Mouse (Mus musculus): ENCODE results near the gene Gm20547.
A peak's percentile ranks its signal among the peaks of the same experiment; 100 is the strongest.

The Gm20547 gene

DNA sequence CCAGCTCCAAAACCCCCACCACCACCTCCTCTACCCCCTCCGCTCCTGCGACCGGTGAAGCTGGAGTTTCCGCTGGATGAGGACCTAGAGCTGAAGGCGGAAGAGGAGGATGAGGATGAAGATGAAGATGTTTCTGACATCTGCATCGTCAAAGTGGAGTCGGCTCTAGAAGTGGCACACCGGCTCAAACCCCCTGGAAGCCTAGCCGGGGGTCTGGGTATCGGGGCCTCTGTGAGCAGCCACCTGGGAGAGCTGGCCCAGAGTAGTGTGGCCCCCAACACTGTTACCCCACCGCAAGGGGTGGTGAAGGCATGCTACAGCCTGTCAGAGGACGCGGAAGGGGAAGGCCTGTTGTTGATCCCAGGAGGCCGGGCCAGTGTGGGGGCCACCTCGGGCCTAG is 13.9 kb upstream of the Gm20547 start:
- DNase-seq (ENCODE audit: low spot score) = no peak

GRCm38 (mm10) chr17:34894801-34895530 is 13.1 kb upstream of the Gm20547 start:
- peak; percentile 63 for DNase-seq (ENCODE audit: low spot score)

GRCm38 (mm10) chr17:34894074-34894597 is 12.3 kb upstream of the Gm20547 start:
- DNase-seq (ENCODE audit: low spot score) = peak; percentile 90

DNA sequence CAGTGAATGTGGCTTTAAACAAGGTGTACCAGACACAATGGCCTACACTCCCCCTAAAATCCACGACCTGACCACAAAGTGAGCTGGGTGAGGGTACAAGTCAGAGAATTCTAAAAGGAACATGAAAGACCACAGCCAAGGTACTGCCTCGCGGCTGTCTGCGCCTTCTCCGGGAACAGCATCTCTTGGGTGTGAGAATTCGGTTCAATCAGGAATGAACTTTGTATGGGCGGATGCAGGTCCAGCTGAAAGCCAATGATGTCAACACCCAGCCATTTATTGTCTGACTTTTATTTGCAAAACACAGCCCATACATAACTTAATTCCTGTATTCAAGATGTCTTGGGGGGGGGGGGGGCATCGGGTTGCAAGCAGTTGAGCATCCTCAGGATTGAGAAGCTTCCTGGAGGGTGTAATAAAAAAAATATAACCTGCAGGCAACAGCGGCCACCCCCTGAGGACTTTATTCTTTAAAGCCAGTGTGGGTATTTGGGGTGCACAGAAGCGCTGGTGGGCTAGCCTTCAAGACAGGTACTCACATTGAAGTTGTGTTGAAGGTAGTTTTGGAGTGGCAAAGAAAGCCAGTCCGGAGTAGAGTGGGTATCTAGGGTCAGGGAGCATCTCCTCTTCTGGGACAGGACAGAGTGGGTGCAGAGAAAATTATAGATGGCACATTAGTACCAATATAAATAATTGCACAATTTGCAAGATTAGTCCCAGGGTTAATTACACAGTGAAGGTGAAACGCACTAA is 11.4 kb upstream of the Gm20547 start:
- DNase-seq (ENCODE audit: low spot score) = no peak

- DNase-seq (ENCODE audit: low spot score) = no peak
These were observed 9.5 kb upstream of the Gm20547 start for GRCm38 (mm10) chr17:34891377-34891776.

DNA sequence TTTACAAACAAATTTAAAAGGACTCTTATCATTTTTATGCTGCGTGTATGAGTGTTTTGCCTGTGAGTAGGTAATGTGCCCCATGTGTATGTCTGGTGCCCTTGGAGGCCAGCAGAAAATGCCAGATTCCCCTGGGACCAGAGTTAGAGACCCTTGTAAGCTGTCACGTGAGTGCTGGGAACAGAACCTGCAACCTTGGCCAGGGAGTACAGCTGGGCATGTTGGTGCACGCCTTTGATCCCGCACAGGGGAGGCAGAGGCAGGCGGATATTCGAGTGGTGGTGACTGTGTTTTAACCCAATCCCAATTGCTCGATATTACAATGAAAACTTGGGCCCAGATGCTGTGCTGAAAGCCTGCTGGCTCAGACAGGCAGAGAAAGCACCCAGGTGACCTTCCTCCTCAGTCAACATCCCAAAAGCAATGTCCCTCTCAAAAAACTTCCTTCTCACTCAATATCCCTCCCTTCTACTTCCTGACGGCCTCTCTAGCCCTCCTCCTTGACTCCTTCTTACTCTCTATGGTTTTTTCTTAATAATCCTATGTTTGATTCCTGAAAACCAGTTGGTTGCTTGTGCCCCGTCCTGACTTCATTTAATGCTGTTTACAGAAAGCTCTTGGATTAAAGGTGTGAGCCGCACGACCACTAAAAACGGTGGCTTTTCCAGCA is 8.4 kb upstream of the Gm20547 start:
- DNase-seq (ENCODE audit: low spot score) = no peak

DNA sequence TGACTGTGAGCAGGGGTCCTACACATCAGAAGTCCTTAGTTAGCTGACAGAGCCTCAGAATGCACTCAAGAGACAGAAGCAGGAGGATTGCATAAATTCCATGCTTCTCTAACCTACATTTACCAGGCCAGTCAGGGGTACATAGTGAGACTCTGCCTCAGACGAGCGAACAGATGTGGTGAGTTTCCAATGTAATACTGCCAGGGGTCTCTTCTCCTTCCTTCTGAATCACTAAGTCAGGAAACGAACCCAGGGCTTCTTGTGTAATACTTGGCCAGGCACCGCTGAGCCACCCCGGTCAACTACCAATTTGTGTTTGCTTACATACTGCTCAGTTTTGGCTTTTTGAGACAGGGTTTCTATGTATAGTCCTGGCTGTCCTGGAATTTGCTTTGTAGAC is 6.1 kb upstream of the Gm20547 start:
- DNase-seq (ENCODE audit: low spot score) = no peak

- DNase-seq (ENCODE audit: low spot score) = no peak
These were observed 3.8 kb upstream of the Gm20547 start for GRCm38 (mm10) chr17:34885615-34886014.

GRCm38 (mm10) chr17:34884704-34885103 is 2.9 kb upstream of the Gm20547 start:
- no peak for DNase-seq (ENCODE audit: low spot score)

DNA sequence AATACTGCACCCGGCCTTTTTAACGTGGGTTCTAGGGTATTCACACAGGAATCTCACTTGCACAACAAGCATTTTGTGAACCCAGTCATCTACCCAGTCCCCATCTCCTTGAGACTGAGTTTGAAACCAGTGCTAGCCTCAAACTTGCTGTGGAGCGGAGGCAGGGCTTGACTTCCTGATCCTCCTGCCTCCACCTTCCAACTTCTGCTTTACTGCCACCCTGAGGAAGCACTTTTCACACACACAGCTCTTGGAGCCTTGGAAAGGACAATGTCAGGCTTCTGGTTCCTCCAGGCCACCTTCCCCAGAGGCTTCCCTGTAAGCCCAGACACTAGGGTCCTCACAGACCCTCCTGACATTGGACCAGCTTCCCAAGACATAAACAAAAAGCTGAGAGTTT is 1.5 kb upstream of the Gm20547 start:
- DNase-seq (ENCODE audit: low spot score) = no peak

DNA sequence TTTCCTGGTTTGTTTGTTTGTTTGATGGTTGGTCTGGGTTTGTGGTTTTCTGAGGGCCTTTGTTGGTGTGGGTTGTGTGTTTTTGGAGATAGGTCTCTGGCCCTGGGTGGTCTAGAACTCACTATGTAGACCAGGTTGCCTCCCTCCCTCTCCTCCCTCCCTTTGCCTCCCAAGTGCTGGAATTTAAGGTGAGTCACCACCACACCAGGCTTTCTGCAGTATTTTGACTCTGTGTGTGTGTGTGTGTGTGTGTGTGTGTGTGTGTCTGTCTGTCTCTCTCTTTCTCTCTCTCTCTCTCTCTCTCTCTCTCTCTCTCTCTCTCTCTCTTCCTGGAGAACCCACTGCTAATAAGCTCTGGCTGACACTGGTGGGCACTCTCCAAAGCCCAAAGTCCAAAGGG is 676 bp downstream of the Gm20547 start:
- no peak for DNase-seq (ENCODE audit: low spot score)

- no peak for DNase-seq (ENCODE audit: low spot score)
These were observed 2.4 kb downstream of the Gm20547 start, which contains the start of gene Zbtb12 for GRCm38 (mm10) chr17:34879336-34879879. Gene Zbtb12 (plus strand): TSS chr17:34879483.

DNA sequence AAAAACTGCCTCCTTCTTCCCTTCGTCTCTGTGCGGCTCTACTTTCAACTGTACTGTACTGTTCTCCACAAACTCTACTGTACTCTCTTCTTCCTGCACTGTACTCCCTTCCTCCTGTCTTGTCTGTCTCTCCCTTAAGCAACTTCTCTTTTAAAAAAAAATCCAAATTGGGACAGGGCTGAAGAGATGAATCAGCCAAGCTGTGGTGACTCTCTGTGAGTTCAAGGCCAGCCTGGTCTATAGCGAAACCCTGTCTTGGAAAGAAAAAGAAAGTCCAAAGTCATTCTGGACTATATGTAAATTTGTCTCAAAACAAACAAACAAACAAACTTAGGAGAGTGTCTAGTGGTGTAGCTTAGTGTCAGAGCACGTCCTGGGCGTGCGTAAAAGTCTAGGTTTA is 7.5 kb downstream of the Gm20547 start:
- DNase-seq (ENCODE audit: low spot score) = no peak

- DNase-seq (ENCODE audit: low spot score) = no peak
These were observed 15.9 kb downstream of the Gm20547 start for GRCm38 (mm10) chr17:34865981-34866380.

DNA sequence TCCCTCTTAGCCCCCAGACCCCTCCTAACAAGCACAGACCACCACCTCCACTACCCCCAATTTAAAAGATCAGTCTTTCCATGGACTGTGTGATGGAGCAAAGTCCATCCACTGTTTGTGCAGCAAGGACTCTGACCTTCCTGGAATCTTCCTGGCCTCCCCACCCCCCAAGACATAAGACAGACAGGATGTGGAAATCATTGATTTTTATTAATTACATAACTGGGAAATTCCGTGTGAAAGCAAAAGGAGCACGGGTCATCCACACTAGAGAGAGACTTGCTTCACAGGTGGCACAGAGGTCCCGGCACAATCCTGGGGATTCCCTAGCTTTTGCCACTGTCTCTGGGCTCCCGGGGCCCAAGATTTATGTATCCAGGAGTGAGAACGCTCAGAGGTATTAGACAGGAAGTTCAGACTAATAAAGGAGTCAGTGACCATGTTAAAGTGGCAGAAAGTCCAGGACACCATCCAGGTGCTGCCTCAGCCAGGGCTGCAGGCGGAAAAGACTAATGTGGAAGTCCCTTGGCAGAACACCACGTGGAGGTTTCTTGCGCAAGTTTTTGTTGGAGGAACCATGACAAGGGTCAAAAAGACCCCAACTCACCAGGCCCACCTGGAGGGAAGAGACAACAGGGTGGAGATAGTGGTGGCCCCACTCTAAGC is 19.3 kb downstream of the Gm20547 start, which contains the start of gene Cfb:
Gene Cfb (minus strand): TSS at position 103 of the 666 bp plus-strand sequence.
- no peak for DNase-seq (ENCODE audit: low spot score)

- no peak for DNase-seq (ENCODE audit: low spot score)
These were observed 20.0 kb downstream of the Gm20547 start for GRCm38 (mm10) chr17:34861704-34862415.

GRCm38 (mm10) chr17:34860514-34860913 is 21.3 kb downstream of the Gm20547 start:
- DNase-seq (ENCODE audit: low spot score) = no peak

DNA sequence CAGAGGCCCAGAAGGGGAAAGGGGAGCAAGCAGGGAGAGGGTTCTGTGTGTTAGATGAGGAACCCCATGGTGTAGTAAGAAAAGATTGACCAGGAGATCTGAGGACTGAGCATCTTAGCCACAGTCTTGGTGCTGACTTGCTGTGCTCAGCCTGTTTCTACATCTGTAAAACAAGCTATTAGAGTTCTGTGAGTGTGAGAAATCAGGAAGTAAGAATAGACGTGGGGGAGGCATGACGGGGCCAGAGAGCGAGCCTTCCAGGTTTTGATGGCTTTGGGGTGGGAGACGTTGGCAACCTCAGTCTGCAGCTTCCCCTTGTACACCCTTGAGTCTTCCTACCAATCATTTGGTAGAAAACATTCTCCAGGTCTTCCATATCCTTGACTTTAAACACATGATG is 23.2 kb downstream of the Gm20547 start:
- DNase-seq (ENCODE audit: low spot score) = no peak

- DNase-seq (ENCODE audit: low spot score) = no peak
These were observed 26.0 kb downstream of the Gm20547 start for GRCm38 (mm10) chr17:34855825-34856224.

- DNase-seq (ENCODE audit: low spot score) = no peak
These were observed 27.1 kb downstream of the Gm20547 start for GRCm38 (mm10) chr17:34854761-34855160.

DNA sequence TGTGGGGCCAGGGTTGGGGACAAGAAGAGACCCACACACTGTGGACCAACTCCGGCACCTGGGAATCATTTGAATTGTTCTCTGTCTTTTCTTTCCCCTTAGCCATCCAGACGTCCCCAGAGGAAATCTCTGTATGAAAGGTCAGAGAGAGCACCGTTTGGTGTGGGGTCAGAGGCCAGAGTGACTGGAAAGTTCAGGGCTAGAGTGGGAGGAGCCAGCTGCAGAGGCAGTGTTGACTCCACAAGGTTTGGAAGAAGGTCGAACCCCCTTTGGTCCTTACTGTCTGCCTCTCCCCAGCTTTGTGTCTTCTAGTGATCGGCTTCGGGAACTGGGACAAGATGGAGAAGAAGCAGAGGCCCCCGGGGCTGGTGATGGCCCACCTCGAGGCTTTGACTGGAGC is 28.3 kb downstream of the Gm20547 start:
- no peak for DNase-seq (ENCODE audit: low spot score)
